Mouse (Mus musculus) cerebellum, adult 8-10 months (tissue): Measurements from ENCODE around the gene Mtap.
A peak's percentile ranks its signal among the peaks of the same experiment; 100 is the strongest.

ENCODE experiments used
- DNase-seq: peaks from one replicate; pipeline ENCODE4 v3.0.0; 2022

Mtap gene

GRCm38 (mm10) chr4:89136906-89137541 lies at the start of gene Mtap:
Gene Mtap (plus strand): TSS chr4:89137122.
- peak; percentile 67 for DNase-seq

- no peak for DNase-seq
Measured at GRCm38 (mm10) chr4:89089110-89089509, 47.8 kb upstream of the Mtap start.

GRCm38 (mm10) chr4:89090217-89090616 lies 46.7 kb upstream of the Mtap start:
- DNase-seq = no peak

- no peak for DNase-seq
Measured at GRCm38 (mm10) chr4:89092153-89092552, 44.8 kb upstream of the Mtap start.

- DNase-seq = no peak
Measured at GRCm38 (mm10) chr4:89094773-89095172, 42.1 kb upstream of the Mtap start.

GRCm38 (mm10) chr4:89098261-89098660 lies 38.7 kb upstream of the Mtap start:
- DNase-seq = no peak

GRCm38 (mm10) chr4:89101276-89101675 lies 35.6 kb upstream of the Mtap start:
- DNase-seq = no peak

GRCm38 (mm10) chr4:89102283-89102682 lies 34.6 kb upstream of the Mtap start:
- DNase-seq = no peak

GRCm38 (mm10) chr4:89105486-89105885 lies 31.4 kb upstream of the Mtap start:
- DNase-seq = no peak

- no peak for DNase-seq
Measured at GRCm38 (mm10) chr4:89106505-89106904, 30.4 kb upstream of the Mtap start.

GRCm38 (mm10) chr4:89112168-89112710 lies 24.7 kb upstream of the Mtap start:
- DNase-seq = no peak

- no peak for DNase-seq
Measured at GRCm38 (mm10) chr4:89112782-89113181, 24.1 kb upstream of the Mtap start.

GRCm38 (mm10) chr4:89116006-89116405 lies 20.9 kb upstream of the Mtap start:
- DNase-seq = no peak

GRCm38 (mm10) chr4:89119900-89120299 lies 17.0 kb upstream of the Mtap start:
- no peak for DNase-seq

- DNase-seq = no peak
Measured at GRCm38 (mm10) chr4:89120353-89120752, 16.6 kb upstream of the Mtap start.

GRCm38 (mm10) chr4:89123446-89124243 lies 13.3 kb upstream of the Mtap start:
- no peak for DNase-seq

GRCm38 (mm10) chr4:89127674-89128073 lies 9.2 kb upstream of the Mtap start:
- no peak for DNase-seq

GRCm38 (mm10) chr4:89128080-89128936 lies 8.6 kb upstream of the Mtap start:
- DNase-seq = no peak

GRCm38 (mm10) chr4:89128937-89129277 lies 8.0 kb upstream of the Mtap start:
- DNase-seq = no peak

GRCm38 (mm10) chr4:89129311-89129913 lies 7.5 kb upstream of the Mtap start:
- peak; percentile 44 for DNase-seq

GRCm38 (mm10) chr4:89131795-89132194 lies 5.1 kb upstream of the Mtap start:
- DNase-seq = no peak

GRCm38 (mm10) chr4:89136356-89136755 lies 566 bp upstream of the Mtap start:
- no peak for DNase-seq
